Mouse (Mus musculus) C2C12 (cell line): ENCODE results near the gene Ywhae.

ENCODE experiments used
- CEBPB ChIP-seq: IDR thresholded peaks from one replicate; pipeline ENCODE4 v1.6.1; 2011; ENCODE audit warnings: low read depth, mild to moderate bottlenecking, control low read depth, moderate library complexity
- CTCF ChIP-seq: IDR thresholded peaks from one replicate; pipeline ENCODE4 v1.5.1; 2011; ENCODE audit not compliant: control insufficient read depth, insufficient read depth, insufficient read length
- MAX ChIP-seq: IDR thresholded peaks from one replicate; pipeline ENCODE4 v1.6.1; 2011; ENCODE audit warnings: mild to moderate bottlenecking, control low read depth
- MYOD1 ChIP-seq: IDR thresholded peaks from one replicate; pipeline ENCODE4 v1.6.1; 2011; ENCODE audit warnings: low read depth; ENCODE audit not compliant: control insufficient read depth, insufficient read length
- MYOG ChIP-seq: IDR thresholded peaks from one replicate; pipeline ENCODE4 v1.6.1; 2011; ENCODE audit not compliant: control insufficient read depth, insufficient read length; ENCODE audit errors: extremely low read depth
- USF1 ChIP-seq: IDR thresholded peaks from one replicate; pipeline ENCODE4 v1.6.1; 2011; ENCODE audit warnings: low read depth, mild to moderate bottlenecking, control low read depth, moderate library complexity

- no peak for TF ChIP-seq CEBPB
- TF ChIP-seq MAX, result no peak
- TF ChIP-seq CTCF, result no peak
- no peak for TF ChIP-seq USF1
- no peak for TF ChIP-seq MYOD1
- TF ChIP-seq MYOG, result no peak
These were observed 62.6 kb downstream of the Ywhae start for GRCm38 (mm10) chr11:75795321-75795636.
